Mouse (Mus musculus): ENCODE results near the gene Olfr108. TPM values are rescaled to one million over a fixed set of nuclear protein-coding genes. Genes with fewer than 3 reads are reported as not detected.

Olfr108 gene
- polyA plus RNA-seq (2017; shearing (Covaris generic)), result not detected

GRCm38 (mm10) chr17:37445180-37445579 is at the start of gene Olfr108:
TSS of gene Olfr108 (plus strand) at chr17:37445480.

GRCm38 (mm10) chr17:37398926-37399325 is 46.4 kb upstream of the Olfr108 start, which contains the start of gene Olfr107:
TSS of gene Olfr107 (plus strand) at chr17:37399226.

DNA sequence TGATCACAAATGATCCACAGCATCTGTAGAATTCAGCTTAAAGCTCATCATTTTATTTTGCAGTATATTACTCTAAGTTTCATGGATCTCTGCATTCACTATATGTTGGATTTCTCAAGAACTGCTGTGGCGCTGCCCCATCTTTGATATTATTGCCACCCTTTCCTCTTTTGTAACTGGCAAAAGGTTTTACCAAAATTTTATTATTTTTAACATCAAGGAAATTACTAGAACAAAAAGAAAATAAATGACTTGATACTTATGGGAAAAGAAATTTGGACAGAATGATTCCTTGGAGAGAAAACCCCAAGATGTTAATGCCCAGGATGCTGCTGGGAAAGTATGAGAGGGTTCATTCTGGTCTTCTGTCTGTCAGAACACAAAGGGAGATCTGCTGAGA is 13.3 kb downstream of the Olfr108 start, which contains the start of gene Olfr109:
Olfr109 (plus strand) TSS at position 301 of the 400 bp plus-strand sequence.

DNA sequence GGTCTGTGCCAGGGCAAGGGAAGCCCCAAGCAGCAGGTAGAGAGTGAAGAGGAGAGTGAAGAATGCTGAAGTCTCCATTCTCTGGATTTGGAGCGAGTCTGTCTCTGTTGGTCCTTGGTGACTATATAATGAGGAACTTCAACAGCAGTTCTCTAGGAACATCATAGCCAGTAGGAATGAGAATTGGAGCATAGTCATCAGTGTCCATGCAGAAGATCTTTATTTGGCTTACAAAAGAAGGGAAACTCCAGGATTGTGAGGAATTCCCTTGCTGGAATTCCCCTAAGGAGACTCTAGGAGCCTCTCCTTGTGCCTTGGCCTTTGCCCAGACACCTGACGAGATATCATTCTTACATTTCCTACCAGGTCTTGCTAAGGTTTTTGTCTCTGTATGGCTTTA is 38.2 kb downstream of the Olfr108 start, which contains the start of gene H2-M2:
H2-M2 (minus strand) TSS at position 101 of the 400 bp plus-strand sequence.

DNA sequence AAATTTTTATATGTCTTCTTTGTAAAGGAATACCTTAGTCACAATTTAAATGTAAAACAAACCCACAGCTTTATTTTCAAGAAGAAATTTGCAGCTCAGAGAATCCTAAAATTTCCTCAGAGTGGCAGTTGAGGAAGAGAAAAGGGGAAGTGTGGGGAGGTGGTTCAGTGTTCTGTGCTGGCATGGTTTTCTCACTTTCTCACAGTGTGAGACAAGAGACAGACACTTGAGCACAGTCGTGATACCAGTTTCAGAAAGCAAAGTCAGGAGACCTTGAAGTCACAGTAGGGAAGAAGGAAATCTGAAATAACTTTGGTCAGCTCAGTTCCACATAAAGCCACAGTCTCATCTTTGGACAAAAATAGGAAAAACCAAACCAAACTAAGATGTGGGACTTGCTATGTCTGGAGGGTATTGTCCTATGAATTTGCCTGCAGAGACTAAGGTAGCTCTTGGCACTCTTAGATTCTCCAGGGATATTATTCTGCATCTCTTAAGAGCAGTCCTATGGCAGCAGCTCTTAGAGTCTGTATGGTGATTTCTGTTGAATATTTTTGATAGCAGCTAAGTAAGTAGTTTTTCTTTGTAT is 46.7 kb downstream of the Olfr108 start, which contains the start of gene Olfr110:
Olfr110 (plus strand) TSS at position 539 of the 589 bp plus-strand sequence.

Other genes with a start within 250 kb of the Olfr108 start
- gene Olfr94, start 244.5 kb upstream of the Olfr108 start, polyA plus RNA-seq (2017; shearing (Covaris generic)), result not detected
- not detected for gene Olfr95, start 232.4 kb upstream of the Olfr108 start, polyA plus RNA-seq (2017; shearing (Covaris generic))
- gene Olfr96, start 225.3 kb upstream of the Olfr108 start, polyA plus RNA-seq (2017; shearing (Covaris generic)), result under 1 TPM; 0.19 to 0.78 TPM
- not detected for gene Olfr97, start 208.2 kb upstream of the Olfr108 start, polyA plus RNA-seq (2017; shearing (Covaris generic))
- under 1 TPM in 1 of 2 experiments, not detected in 1; 0.33 TPM for gene Olfr98, start 181.7 kb upstream of the Olfr108 start, polyA plus RNA-seq (2017; shearing (Covaris generic))
- 100 to 1,000 TPM; 103 to 115 TPM for gene H2-M3, start 175.3 kb upstream of the Olfr108 start, polyA plus RNA-seq (2017; shearing (Covaris generic))
- gene Olfr99, start 162.0 kb upstream of the Olfr108 start, polyA plus RNA-seq (2017; shearing (Covaris generic)), result 1 to 10 TPM; 2.4 to 4.4 TPM
- under 1 TPM in 1 of 2 experiments, not detected in 1; 0.34 TPM for gene Olfr101, start 141.2 kb upstream of the Olfr108 start, polyA plus RNA-seq (2017; shearing (Covaris generic))
- 1 to 10 TPM in 1 of 2 experiments, under 1 TPM in 1; 0.46 to 1.3 TPM for gene Olfr102, start 128.4 kb upstream of the Olfr108 start, polyA plus RNA-seq (2017; shearing (Covaris generic))
- not detected for gene Olfr103, start 105.8 kb upstream of the Olfr108 start, polyA plus RNA-seq (2017; shearing (Covaris generic))
- gene Olfr104-ps, start 85.9 kb upstream of the Olfr108 start, polyA plus RNA-seq (2017; shearing (Covaris generic)), result not detected
- gene Olfr105-ps, start 66.4 kb upstream of the Olfr108 start, polyA plus RNA-seq (2017; shearing (Covaris generic)), result under 1 TPM in 1 of 2 experiments, not detected in 1; 0.12 TPM
- gene Olfr106-ps, start 55.1 kb upstream of the Olfr108 start, polyA plus RNA-seq (2017; shearing (Covaris generic)), result not detected
- under 1 TPM; 0.05 to 0.44 TPM for gene Olfr107, start 46.3 kb upstream of the Olfr108 start, polyA plus RNA-seq (2017; shearing (Covaris generic))
- under 1 TPM; 0.02 to 0.33 TPM for gene Olfr109, start 13.4 kb downstream of the Olfr108 start, polyA plus RNA-seq (2017; shearing (Covaris generic))
- gene H2-M2, start 38.1 kb downstream of the Olfr108 start, polyA plus RNA-seq (2017; shearing (Covaris generic)), result 1 to 10 TPM in 1 of 2 experiments, not detected in 1; 1.2 TPM
- gene Olfr110, start 47.0 kb downstream of the Olfr108 start, polyA plus RNA-seq (2017; shearing (Covaris generic)), result not detected
- not detected for gene Olfr111, start 62.5 kb downstream of the Olfr108 start, polyA plus RNA-seq (2017; shearing (Covaris generic))
- gene Olfr112, start 124.0 kb downstream of the Olfr108 start, polyA plus RNA-seq (2017; shearing (Covaris generic)), result not detected
- gene Olfr113, start 132.2 kb downstream of the Olfr108 start, polyA plus RNA-seq (2017; shearing (Covaris generic)), result under 1 TPM in 1 of 2 experiments, not detected in 1; 0.17 TPM
- not detected for gene Olfr114, start 147.3 kb downstream of the Olfr108 start, polyA plus RNA-seq (2017; shearing (Covaris generic))
- gene Olfr115, start 181.6 kb downstream of the Olfr108 start, polyA plus RNA-seq (2017; shearing (Covaris generic)), result not detected
- gene Olfr116, start 181.7 kb downstream of the Olfr108 start, polyA plus RNA-seq (2017; shearing (Covaris generic)), result not detected
- gene Olfr117, start 218.3 kb downstream of the Olfr108 start, polyA plus RNA-seq (2017; shearing (Covaris generic)), result under 1 TPM; 0.15 to 0.19 TPM
- gene Olfr118, start 221.5 kb downstream of the Olfr108 start, polyA plus RNA-seq (2017; shearing (Covaris generic)), result under 1 TPM; 0.12 to 0.53 TPM